Mouse (Mus musculus): ENCODE results near the gene Brd3. TPM values are rescaled to one million over a fixed set of nuclear protein-coding genes. Genes with fewer than 3 reads are reported as not detected.

Brd3 gene
- total and polyA plus RNA-seq, 2 experiments from 2014 or later: 58.5 to 135 TPM

GRCm38 (mm10) chr2:27437876-27438275, 69.6 kb downstream of the Brd3 start:
- ATAC-seq: no peak
- DNase-seq: no peak
- H3K36me3 ChIP-seq (ENCODE audit: insufficient read depth): no peaks in the 10 kb centered on the region
- no peaks in the 10 kb centered on the region for H3K27me3 ChIP-seq (ENCODE audit: insufficient read depth, low read length)
- H3K4me2 ChIP-seq (ENCODE audit: low read depth): no peak overlapping the region
- H3K9me3 ChIP-seq (ENCODE audit: low read length): no peaks in the 10 kb centered on the region
- 70% methylated on average over 1 of the region's 1 CpGs for WGBS
- no peaks in the 10 kb centered on the region for H3K4me1 ChIP-seq (ENCODE audit: insufficient read depth)
- no peak for TF ChIP-seq CTCF (IDR thresholded peaks at IDR 0.05; ENCODE audit: low read depth)
- no peak overlapping the region for H3K27ac ChIP-seq (ENCODE audit: low read depth, low read length)
- H3K9ac ChIP-seq: no peak overlapping the region
- H3K4me3 ChIP-seq (ENCODE audit: low read depth, low read length): no peak overlapping the region

DNA sequence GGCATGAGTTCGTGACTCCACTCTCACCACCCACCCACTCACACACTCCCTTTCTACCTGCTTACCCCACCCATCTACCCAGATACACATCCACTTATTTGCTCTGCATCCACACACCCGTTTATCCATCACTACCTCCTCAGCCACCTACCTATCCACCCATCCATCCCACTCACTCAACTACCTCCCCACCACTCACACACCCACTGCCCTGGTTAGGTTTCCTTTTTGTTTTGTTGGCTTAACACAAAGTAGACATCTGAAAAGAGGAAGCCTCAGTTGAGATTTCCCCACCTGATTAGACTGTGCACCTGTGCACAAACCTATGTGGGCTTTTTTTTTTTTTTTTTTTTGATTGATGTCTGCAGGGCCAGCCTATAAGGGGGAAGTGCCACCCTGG, 74.9 kb downstream of the Brd3 start:
- Histone ChIP-seq H3K9me3 (ENCODE audit: low read length) (no peaks in the 10 kb centered on the region), H3K9ac (no peak overlapping the region), H3K4me2 (ENCODE audit: low read depth) (no peak overlapping the region), H3K36me3 (ENCODE audit: insufficient read depth) (no peaks in the 10 kb centered on the region), H3K27ac (ENCODE audit: low read depth, low read length) (peak overlapping the region; percentile 57), H3K27me3 (ENCODE audit: insufficient read depth, low read length) (no peaks in the 10 kb centered on the region), H3K4me3 (ENCODE audit: low read depth, low read length) (no peak overlapping the region), H3K4me1 (ENCODE audit: insufficient read depth) (0 out of 2 replicates have a peak, but pooled peaks cover 6% of the 10 kb centered on the region)
- no peak for ATAC-seq
- TF ChIP-seq CTCF (IDR thresholded peaks at IDR 0.05; ENCODE audit: low read depth): no peak
- DNase-seq: no peak
- WGBS: 71% methylated on average over 2 of the region's 2 CpGs

- Histone ChIP-seq H3K4me1 (ENCODE audit: insufficient read depth) (peaks cover 11% of the 10 kb centered on the region; the same call in 1 of the 2 replicates), H3K27ac (ENCODE audit: low read depth, low read length) (no peak overlapping the region; the same call in 1 of the 2 replicates), H3K36me3 (ENCODE audit: insufficient read depth) (no peaks in the 10 kb centered on the region), H3K4me2 (ENCODE audit: low read depth) (no peak overlapping the region), H3K9ac (no peak overlapping the region), H3K9me3 (ENCODE audit: low read length) (no peaks in the 10 kb centered on the region), H3K27me3 (ENCODE audit: insufficient read depth, low read length) (no peaks in the 10 kb centered on the region), H3K4me3 (ENCODE audit: low read depth, low read length) (no peak overlapping the region)
- DNase-seq: peak; percentile 63
- no peak for TF ChIP-seq CTCF (IDR thresholded peaks at IDR 0.05; ENCODE audit: low read depth)
- 82% methylated on average over 7 of the region's 7 CpGs for WGBS
- ATAC-seq: no peak
Observed at GRCm38 (mm10) chr2:27430621-27431020, 76.8 kb downstream of the Brd3 start.

GRCm38 (mm10) chr2:27428071-27428470, 79.4 kb downstream of the Brd3 start:
- Histone ChIP-seq H3K9me3 (ENCODE audit: low read length) (no peaks in the 10 kb centered on the region), H3K27ac (ENCODE audit: low read depth, low read length) (peak overlapping the region; percentile 54; the same call in 1 of the 2 replicates), H3K9ac (no peak overlapping the region), H3K4me3 (ENCODE audit: low read depth, low read length) (no peak overlapping the region), H3K27me3 (ENCODE audit: insufficient read depth, low read length) (no peaks in the 10 kb centered on the region), H3K4me2 (ENCODE audit: low read depth) (no peak overlapping the region), H3K4me1 (ENCODE audit: insufficient read depth) (peaks cover 22% of the 10 kb centered on the region; the same call in 1 of the 2 replicates), H3K36me3 (ENCODE audit: insufficient read depth) (no peaks in the 10 kb centered on the region)
- DNase-seq (peak; percentile 94), ATAC-seq (peak; percentile 61)
- 0% methylated on average over 4 of the region's 4 CpGs for WGBS
- peak; percentile 99 for TF ChIP-seq CTCF (IDR thresholded peaks at IDR 0.05; ENCODE audit: low read depth)

DNA sequence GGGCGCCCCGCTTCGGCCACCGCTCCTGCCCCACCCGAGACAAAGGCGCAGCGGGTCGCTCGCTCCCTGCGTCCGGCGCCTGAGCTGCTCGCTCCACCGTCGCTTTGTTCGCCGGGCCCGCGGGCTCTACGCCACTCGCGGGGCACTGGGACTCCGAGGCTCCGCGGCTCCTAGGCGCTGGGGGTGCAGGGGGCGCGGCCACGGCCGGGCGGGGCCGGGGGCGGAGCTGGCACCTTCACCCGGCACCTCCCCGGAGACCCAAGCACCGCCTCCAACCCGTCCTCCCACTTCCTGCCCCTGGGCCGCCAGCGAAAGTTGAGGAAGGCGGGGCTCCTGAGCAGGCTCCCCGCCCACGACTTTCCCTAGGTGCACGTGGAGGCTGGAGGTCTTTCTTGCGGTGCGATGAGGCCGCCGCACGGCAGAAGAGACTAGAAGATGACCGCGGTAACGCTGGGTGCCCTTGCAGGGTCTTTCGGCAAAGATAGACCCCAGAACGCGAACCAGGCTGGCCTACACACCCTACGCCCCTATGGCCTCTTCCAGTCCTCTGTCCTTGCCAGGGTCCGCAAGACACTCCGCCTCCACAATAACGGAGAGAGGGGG, 80.5 kb downstream of the Brd3 start, which contains the start of gene Vav2:
Gene Vav2 (minus strand): TSS at position 179 of the 603 bp plus-strand sequence.
- H3K27ac ChIP-seq (ENCODE audit: low read depth, low read length): peak within 1 kb of the TSS; percentile 74
- no peaks in the 10 kb centered on the region for H3K9me3 ChIP-seq (ENCODE audit: low read length)
- no peaks in the 10 kb centered on the region for H3K27me3 ChIP-seq (ENCODE audit: insufficient read depth, low read length)
- peaks cover 27% of the 10 kb centered on the region for H3K4me1 ChIP-seq (ENCODE audit: insufficient read depth)
- peak; percentile 83 for ATAC-seq
- peak; percentile 84 for DNase-seq
- TF ChIP-seq CTCF (IDR thresholded peaks at IDR 0.05; ENCODE audit: low read depth): no peak
- peak within 1 kb of the TSS; percentile 86 for H3K4me3 ChIP-seq (ENCODE audit: low read depth, low read length)
- WGBS: under 1% methylated on average over 55 of the region's 58 CpGs
- peak within 1 kb of the TSS; percentile 77 for H3K9ac ChIP-seq
- H3K36me3 ChIP-seq (ENCODE audit: insufficient read depth): no peaks in the 10 kb centered on the region
- peak within 1 kb of the TSS; percentile 98 for H3K4me2 ChIP-seq (ENCODE audit: low read depth)

- Histone ChIP-seq H3K4me2 (ENCODE audit: low read depth) (peak overlapping the region; percentile 98), H3K9me3 (ENCODE audit: low read length) (no peaks in the 10 kb centered on the region), H3K4me1 (ENCODE audit: insufficient read depth) (peaks cover 32% of the 10 kb centered on the region), H3K27me3 (ENCODE audit: insufficient read depth, low read length) (no peaks in the 10 kb centered on the region), H3K27ac (ENCODE audit: low read depth, low read length) (peak overlapping the region; percentile 74), H3K9ac (peak overlapping the region; percentile 77), H3K4me3 (ENCODE audit: low read depth, low read length) (peak overlapping the region; percentile 86), H3K36me3 (ENCODE audit: insufficient read depth) (no peaks in the 10 kb centered on the region)
- DNase-seq (no peak), ATAC-seq (peak; percentile 24)
- whole genome bisulfite sequencing: 1% methylated on average over 54 of the region's 64 CpGs
- no peak for TF ChIP-seq CTCF (IDR thresholded peaks at IDR 0.05; ENCODE audit: low read depth)
Observed at GRCm38 (mm10) chr2:27426406-27426854, 81.0 kb downstream of the Brd3 start.

DNA sequence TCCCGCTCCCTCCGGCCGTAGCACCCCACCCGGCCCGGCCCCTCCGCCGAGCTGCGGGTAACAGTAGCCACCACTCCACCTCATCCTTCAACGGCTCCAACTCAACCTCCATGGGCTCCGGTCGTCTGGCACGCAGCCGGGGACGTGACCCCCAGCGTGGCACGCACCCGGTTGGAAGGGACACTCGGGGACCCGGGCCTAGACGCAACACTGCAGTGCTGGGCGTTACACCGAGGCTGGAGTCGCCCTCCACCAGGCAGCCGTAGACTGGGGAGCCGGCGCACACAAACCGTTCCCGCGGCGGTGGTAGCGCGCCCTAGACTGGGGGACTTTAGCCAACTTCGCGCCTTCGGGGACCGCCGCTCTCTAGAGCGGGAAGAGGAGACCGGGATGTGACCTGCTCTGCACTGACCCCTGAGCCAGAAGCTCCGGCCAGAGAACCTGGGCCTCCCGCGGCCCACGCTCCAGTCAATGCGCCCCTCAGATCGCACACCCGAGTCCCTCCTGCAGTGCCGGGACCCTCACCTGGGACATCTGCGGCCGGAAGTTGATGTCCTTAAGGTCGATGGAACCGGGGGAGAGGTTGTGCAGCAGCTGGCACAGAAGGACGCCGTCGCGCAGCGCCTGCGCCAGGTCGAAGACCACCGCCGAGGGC, 81.6 kb downstream of the Brd3 start:
- Histone ChIP-seq H3K36me3 (ENCODE audit: insufficient read depth) (no peaks in the 10 kb centered on the region), H3K27ac (ENCODE audit: low read depth, low read length) (peak overlapping the region; percentile 74), H3K27me3 (ENCODE audit: insufficient read depth, low read length) (no peaks in the 10 kb centered on the region), H3K4me2 (ENCODE audit: low read depth) (peak overlapping the region; percentile 98), H3K4me3 (ENCODE audit: low read depth, low read length) (peak overlapping the region; percentile 86), H3K4me1 (ENCODE audit: insufficient read depth) (peaks cover 29% of the 10 kb centered on the region), H3K9me3 (ENCODE audit: low read length) (no peaks in the 10 kb centered on the region), H3K9ac (peak overlapping the region; percentile 77)
- no peak for DNase-seq
- 3% methylated on average over 59 of the region's 60 CpGs for WGBS
- ATAC-seq: peak; percentile 33
- TF ChIP-seq CTCF (IDR thresholded peaks at IDR 0.05; ENCODE audit: low read depth): no peak
